Mouse (Mus musculus): Measurements from ENCODE around the gene Znrf2.

Znrf2 gene

GRCm38 (mm10) chr6:54867411-54867745 lies 50.7 kb downstream of the Znrf2 start:
- ChIA-PET POLR2A (interaction anchor here in 2 of 4 experiments (1.1 to 1.6 kb wide), 6 partner anchors 9 to 51 kb away, joined by 3 to 8 read pairs (median 4); partner anchors contain the start of gene Znrf2 (in 1 of the 2)), CTCF (interaction anchor here in 1 of 4 experiments (0.7 to 1.1 kb wide), 2 partner anchors 10 to 18 kb away, joined by 3 read pairs; no protein-coding TSS in a partner anchor)

GRCm38 (mm10) chr6:54873029-54873428 lies 56.3 kb downstream of the Znrf2 start:
- ChIA-PET POLR2A (interaction anchor here in 2 of 4 experiments (1.5 to 1.7 kb wide), 3 partner anchors 13 to 19 kb away, joined by 3 to 6 read pairs (median 3); no protein-coding TSS in a partner anchor), CTCF (no interaction called here)

DNA sequence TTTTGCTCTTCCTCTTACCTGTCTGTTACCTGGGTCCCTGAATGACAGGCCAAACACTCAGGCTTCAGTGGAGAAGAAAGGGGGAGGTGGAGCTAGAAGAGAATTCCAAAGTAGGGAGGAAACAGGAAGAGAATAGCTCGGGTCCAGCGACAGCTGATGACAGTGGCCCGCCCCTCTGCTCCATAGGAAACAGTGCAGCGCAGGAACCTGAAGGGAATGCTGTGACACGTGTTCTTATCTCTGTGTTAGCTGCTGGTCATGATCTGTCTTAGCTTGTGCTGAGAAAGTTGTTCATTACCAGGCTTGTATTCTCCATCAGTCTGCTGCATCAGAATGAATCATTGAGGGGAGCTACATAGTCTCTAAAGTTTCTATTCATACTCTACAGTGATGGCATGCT lies 60.1 kb downstream of the Znrf2 start:
- CTCF ChIA-PET = interaction anchor here in 1 of 4 experiments (0.8 to 1.2 kb wide), 2 partner anchors 10 to 82 kb away, joined by 3 read pairs; no protein-coding TSS in a partner anchor

DNA sequence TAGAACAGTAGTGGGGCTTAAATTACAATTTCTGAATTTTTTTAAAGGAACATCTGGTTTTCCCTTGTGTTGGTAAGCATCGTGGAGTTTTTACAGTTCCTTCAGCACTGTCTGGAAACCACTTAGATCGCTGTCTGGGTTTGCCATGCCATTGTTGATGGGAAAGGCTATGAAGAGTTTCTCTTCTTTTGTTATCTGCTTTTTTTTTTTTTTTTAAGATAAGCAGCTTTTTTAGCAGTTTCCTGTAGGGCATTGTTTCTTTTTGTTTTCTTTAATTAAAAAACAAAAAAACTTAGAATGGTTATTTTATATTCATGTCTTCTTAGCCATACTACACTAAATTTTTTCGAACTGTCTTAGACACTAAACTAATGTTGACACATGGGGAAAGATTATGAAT lies 60.9 kb downstream of the Znrf2 start:
- ChIA-PET POLR2A (interaction anchor here in 1 of 4 experiments (0.9 to 1.2 kb wide), 2 partner anchors 20 to 27 kb away, joined by 3 to 5 read pairs; no protein-coding TSS in a partner anchor), CTCF (interaction anchor here in 1 of 4 experiments (1.2 kb wide), 1 partner anchor 11 kb away, joined by 3 read pairs; no protein-coding TSS in a partner anchor)

More for the DNA sequence above, 60.1 kb downstream of the Znrf2 start:
- POLR2A ChIA-PET = interaction anchor here (0.6 to 2.3 kb wide), 11 partner anchors 10 to 281 kb away, joined by 3 to 8 read pairs (median 4); partner anchors contain the start of gene Ggct (in 1 of the 4)

DNA sequence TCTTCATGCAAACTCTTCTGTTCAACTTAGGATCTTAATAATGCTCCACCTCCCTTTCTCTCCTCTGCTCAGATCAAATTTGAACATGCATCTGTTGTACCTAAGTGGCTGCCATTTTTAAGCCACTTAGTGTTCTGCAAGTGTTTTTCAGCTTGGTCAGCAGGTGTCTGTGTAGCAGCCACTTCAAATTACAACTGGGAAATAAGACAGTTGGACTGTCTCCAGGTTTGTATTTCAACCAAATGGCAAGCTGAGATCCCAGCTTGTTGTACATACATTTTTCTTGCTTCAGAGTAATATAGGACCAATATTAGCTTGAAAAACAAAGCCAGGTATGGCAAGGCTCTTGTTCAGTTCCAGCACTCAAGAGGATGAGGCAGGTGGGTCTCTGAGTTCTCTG lies 61.8 kb downstream of the Znrf2 start:
- POLR2A ChIA-PET = interaction anchor here in 1 of 4 experiments (1.2 to 1.6 kb wide), 2 partner anchors 17 to 28 kb away, joined by 3 to 4 read pairs; no protein-coding TSS in a partner anchor
- CTCF ChIA-PET = interaction anchor here in 1 of 4 experiments (0.9 kb wide), 1 partner anchor 286 kb away, joined by 3 read pairs; no protein-coding TSS in a partner anchor

DNA sequence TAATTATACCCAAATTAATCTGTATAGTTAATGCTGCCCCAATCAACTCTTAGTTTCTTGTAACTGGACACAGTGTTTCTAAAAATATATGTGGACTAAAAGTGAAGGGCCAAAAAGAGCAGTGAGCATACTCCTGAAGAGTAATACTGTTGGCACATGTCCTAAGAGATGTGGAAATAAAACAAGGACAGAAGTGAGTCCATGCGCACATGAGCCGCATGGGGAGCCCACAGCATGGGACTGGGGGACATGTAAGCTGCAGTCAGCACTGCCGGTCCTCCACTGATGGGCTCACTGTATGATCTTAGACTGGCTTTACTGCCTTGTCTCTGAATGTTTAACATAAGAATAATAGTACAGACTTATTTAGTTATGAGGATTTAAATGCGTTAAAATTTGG lies 63.4 kb downstream of the Znrf2 start:
- ChIA-PET CTCF (interaction anchor here in 1 of 4 experiments (0.6 kb wide), 1 partner anchor 289 kb away, joined by 4 read pairs; no protein-coding TSS in a partner anchor), POLR2A (interaction anchor here in 1 of 4 experiments (1.2 to 1.6 kb wide), 4 partner anchors 15 to 254 kb away, joined by 3 to 4 read pairs (median 3); no protein-coding TSS in a partner anchor)

DNA sequence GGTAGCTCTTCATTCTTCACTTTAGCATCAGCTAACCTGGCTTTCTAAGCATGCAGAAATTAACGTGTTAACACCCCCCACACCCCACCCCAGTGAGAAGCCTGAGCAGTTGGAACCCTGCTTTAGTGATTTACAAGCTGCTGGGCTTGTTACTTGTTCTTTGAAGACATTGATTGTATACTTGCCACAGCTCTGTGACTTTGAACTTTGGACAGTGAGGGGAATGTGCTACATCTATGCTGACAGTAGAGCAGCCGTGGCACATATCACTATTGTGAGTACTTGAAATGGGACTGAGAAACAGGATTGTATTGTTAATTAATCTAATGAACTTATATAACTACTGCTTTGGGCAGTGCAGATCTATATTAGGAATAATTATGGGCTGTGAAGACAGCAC lies 66.7 kb downstream of the Znrf2 start:
- ChIA-PET POLR2A (no interaction called here), CTCF (no interaction called here)

- POLR2A ChIA-PET = interaction anchor here in 2 of 4 experiments (0.7 to 0.8 kb wide), 2 partner anchors 10 to 17 kb away, joined by 3 read pairs; no protein-coding TSS in a partner anchor
- CTCF ChIA-PET = no interaction called here
These were observed 69.5 kb downstream of the Znrf2 start for GRCm38 (mm10) chr6:54886195-54886594.

- CTCF ChIA-PET = no interaction called here
- POLR2A ChIA-PET = interaction anchor here in 2 of 4 experiments (0.7 to 1.5 kb wide), 7 partner anchors 10 to 79 kb away, joined by 3 to 5 read pairs (median 3); no protein-coding TSS in a partner anchor
These were observed 73.5 kb downstream of the Znrf2 start for GRCm38 (mm10) chr6:54890221-54890620.

GRCm38 (mm10) chr6:54891384-54891783 lies 74.7 kb downstream of the Znrf2 start:
- POLR2A ChIA-PET = interaction anchor here in 1 of 4 experiments (1.0 kb wide), 1 partner anchor 69 kb away, joined by 3 read pairs; no protein-coding TSS in a partner anchor
- CTCF ChIA-PET = no interaction called here

GRCm38 (mm10) chr6:54900256-54900655 lies 83.5 kb downstream of the Znrf2 start:
- POLR2A ChIA-PET = interaction anchor here in 2 of 4 experiments (0.6 to 1.2 kb wide), 4 partner anchors 10 to 334 kb away, joined by 3 to 5 read pairs (median 4); partner anchors contain the start of genes Scrn1 (in 1 of the 2) and Znrf2 (in 1 of the 2)
- CTCF ChIA-PET = interaction anchor here (0.6 to 0.9 kb wide), 4 partner anchors 17 to 314 kb away, joined by 3 to 9 read pairs (median 4); partner anchors contain the start of gene Ggct (in 1 of the 4)

DNA sequence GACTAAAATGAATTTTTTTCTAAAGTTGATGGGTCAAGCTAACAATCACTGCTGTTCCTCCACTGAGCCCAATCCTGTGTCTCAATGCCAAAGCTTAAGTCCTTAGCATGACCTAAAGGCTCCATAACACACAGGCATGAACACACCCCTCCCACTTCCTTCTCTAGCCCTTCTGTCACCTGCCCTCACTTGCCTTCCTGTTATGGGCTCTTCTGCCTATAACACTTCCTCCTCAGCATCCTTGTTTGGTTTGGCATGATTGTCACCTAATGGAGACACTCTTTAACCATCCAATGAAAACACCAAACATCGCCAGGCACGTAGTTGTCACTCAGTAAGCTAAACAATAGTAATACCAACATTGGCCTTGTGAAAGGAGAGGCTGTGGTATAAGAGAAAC lies 85.8 kb downstream of the Znrf2 start:
- ChIA-PET POLR2A (interaction anchor here in 1 of 4 experiments (1.2 kb wide), 1 partner anchor 9 kb away, joined by 3 read pairs; no protein-coding TSS in a partner anchor), CTCF (no interaction called here)

GRCm38 (mm10) chr6:54906053-54907040 lies 89.6 kb downstream of the Znrf2 start:
- POLR2A ChIA-PET = interaction anchor here in 3 of 4 experiments (0.5 to 2.2 kb wide), 8 partner anchors 10 to 1590 kb away, joined by 3 to 6 read pairs (median 4); partner anchors contain the start of gene Gars (in 1 of the 3)
- CTCF ChIA-PET = interaction anchor here in 1 of 4 experiments (1.2 kb wide), 1 partner anchor 201 kb away, joined by 4 read pairs; no protein-coding TSS in a partner anchor

GRCm38 (mm10) chr6:54914977-54915376 lies 98.3 kb downstream of the Znrf2 start:
- ChIA-PET POLR2A (no interaction called here), CTCF (interaction anchor here in 2 of 4 experiments (0.7 to 1.0 kb wide), 2 partner anchors 95 to 106 kb away, joined by 3 to 5 read pairs; no protein-coding TSS in a partner anchor)

DNA sequence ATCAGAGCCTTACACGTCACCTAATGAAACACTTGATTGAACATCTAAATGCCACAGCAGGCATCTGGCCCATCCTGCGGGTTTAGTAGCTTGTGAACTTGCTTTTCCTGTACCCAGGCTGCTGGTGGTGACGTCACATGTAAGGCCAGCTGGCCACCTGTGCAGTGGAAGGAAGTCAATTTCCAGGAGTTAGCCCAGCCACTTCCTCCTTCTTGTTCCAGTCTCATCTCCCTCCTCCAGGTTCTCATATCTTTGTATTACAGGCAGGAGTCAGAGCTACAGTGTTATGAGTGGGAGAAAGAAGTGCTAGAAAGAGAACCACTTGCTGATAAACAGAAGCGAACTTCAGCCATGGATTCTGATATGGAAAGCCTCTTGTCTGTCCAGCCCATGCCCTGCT lies 99.4 kb downstream of the Znrf2 start:
- ChIA-PET POLR2A (interaction anchor here in 2 of 4 experiments (1.1 to 1.6 kb wide), 2 partner anchors 19 to 76 kb away, joined by 4 to 8 read pairs; partner anchors contain the start of gene Ggct (in 1 of the 2)), CTCF (interaction anchor here in 2 of 4 experiments (1.5 to 1.6 kb wide), 2 partner anchors 101 to 251 kb away, joined by 3 to 5 read pairs; no protein-coding TSS in a partner anchor)

GRCm38 (mm10) chr6:54916941-54917340 lies 100.2 kb downstream of the Znrf2 start:
- ChIA-PET CTCF (interaction anchor here in 3 of 4 experiments (0.6 to 1.6 kb wide), 4 partner anchors 99 to 250 kb away, joined by 3 to 5 read pairs (median 4); no protein-coding TSS in a partner anchor), POLR2A (interaction anchor here in 1 of 4 experiments (1.6 kb wide), 1 partner anchor 18 kb away, joined by 8 read pairs; no protein-coding TSS in a partner anchor)

- ChIA-PET CTCF (interaction anchor here in 3 of 4 experiments (0.6 to 1.5 kb wide), 5 partner anchors 17 to 250 kb away, joined by 3 to 4 read pairs (median 3); partner anchors contain the start of gene Ggct (in 1 of the 3)), POLR2A (interaction anchor here in 1 of 4 experiments (1.6 kb wide), 1 partner anchor 18 kb away, joined by 8 read pairs; no protein-coding TSS in a partner anchor)
These were observed 100.8 kb downstream of the Znrf2 start for GRCm38 (mm10) chr6:54917523-54917922.

DNA sequence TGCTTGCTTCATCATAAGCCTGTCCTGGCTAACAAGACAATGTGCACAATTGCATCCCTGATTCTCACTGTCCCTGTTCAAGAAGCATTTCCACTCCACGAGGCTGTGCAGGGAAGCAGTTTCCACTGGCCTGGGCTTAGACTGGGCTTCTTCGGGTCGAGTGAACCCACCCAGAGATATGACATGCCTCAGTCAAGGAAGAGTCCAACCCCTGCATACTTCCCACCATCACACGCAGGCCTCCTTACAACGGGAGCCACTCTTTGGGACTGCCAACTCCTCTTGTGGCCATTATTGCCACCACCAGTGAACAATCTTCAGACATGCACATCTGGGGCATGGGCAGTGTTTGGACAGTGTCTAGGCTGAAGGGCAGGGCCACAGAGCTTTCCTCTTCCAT lies 101.8 kb downstream of the Znrf2 start:
- CTCF ChIA-PET = interaction anchor here in 1 of 4 experiments (1.3 kb wide), 1 partner anchor 74 kb away, joined by 3 read pairs; the partner anchor contains the start of gene Ggct
- POLR2A ChIA-PET = no interaction called here

All from embryonic stem cell, embryonic (primary cell).